Mouse (Mus musculus) liver, embryonic 14.5 days (tissue): Measurements from ENCODE around the gene 9130213A22Rik.

Source experiments
- CTCF ChIP-seq: IDR thresholded peaks from 2 replicates; pipeline ENCODE4 v1.5.1; 2016; ENCODE audit warnings: antibody characterized with exemption, low read depth, control low read depth
- EP300 ChIP-seq: IDR thresholded peaks from 2 replicates; pipeline ENCODE4 v1.6.1; 2016; ENCODE audit warnings: antibody characterized with exemption, low read depth

- TF ChIP-seq CTCF (no peak), EP300 (no peak)
These were observed 30.6 kb downstream of the 9130213A22Rik start for GRCm38 (mm10) chr11:69091566-69092385.
